Mouse (Mus musculus): Measurements from ENCODE around the gene Olfr1387.
"Not testable (repeated sequence)": the region's sequence is repeated elsewhere in the genome, so short reads cannot be mapped to it uniquely, and the experiment has no call there.

Olfr1387 gene

DNA sequence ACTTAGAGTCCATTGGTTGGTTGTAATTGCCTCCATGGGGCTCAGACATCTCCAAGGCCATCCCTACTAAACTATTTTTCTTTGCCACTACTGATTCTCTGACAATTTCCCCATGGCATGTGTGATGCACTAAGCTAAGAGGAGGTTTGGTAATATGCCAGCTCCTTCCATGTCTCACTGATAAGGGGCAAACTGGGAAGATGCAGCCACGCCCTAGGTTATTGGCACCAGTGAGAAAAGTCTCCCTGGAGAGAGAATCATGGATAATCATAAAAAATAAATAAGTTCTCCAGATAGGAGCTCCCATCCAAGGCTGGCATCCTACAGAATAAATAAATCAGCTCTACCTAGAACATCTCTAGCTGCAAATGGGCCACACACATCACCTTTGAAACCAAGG is at the start of gene Olfr1387:
Gene Olfr1387 (plus strand): TSS at position 301 of the 400 bp plus-strand sequence.
- DNase-seq (ENCODE audit: low spot score) = no peak

GRCm38 (mm10) chr11:49406784-49407183 is 48.4 kb upstream of the Olfr1387 start:
- no peak for DNase-seq (ENCODE audit: low spot score)

DNA sequence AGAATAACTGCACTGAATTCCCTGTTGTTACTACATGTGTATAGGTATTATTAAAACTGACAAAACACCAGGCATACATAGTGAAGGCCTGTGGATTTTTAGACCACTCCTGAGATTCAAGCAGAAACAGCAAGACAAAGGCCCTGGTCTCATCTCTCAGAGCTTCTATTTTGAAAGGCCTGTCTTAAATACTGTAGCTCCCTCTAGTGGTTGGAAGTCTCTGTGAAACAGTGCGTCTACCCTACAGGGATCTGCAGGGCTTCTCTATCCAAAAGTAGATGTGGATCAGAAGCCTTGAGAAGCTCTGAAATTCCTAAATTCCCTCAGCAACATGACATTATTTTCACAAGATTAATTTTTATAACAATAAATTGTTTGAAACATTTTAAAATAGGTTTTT is 44.6 kb upstream of the Olfr1387 start:
- DNase-seq (ENCODE audit: low spot score) = no peak

DNA sequence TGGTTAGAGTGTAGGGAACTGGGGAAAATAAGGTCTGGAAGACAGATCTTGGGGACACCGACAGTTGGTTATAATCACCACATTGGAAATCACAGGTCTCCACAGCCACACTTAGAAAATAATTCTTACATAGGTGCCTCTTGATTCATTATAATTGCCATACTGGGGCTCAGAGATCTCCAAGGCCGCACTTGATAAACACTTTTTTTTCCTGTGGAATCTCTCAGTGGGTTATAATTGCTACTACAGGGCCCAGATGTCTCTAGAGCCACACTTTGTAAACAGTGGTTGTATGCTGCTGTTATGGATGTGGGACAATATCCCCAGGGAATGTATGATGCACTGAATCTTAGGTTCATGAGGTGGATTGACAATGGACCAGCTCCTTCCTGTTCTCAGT is 32.4 kb upstream of the Olfr1387 start, which contains the start of gene Olfr1389:
Gene Olfr1389 (plus strand): TSS at position 301 of the 400 bp plus-strand sequence.
- no peak for DNase-seq (ENCODE audit: low spot score)

DNA sequence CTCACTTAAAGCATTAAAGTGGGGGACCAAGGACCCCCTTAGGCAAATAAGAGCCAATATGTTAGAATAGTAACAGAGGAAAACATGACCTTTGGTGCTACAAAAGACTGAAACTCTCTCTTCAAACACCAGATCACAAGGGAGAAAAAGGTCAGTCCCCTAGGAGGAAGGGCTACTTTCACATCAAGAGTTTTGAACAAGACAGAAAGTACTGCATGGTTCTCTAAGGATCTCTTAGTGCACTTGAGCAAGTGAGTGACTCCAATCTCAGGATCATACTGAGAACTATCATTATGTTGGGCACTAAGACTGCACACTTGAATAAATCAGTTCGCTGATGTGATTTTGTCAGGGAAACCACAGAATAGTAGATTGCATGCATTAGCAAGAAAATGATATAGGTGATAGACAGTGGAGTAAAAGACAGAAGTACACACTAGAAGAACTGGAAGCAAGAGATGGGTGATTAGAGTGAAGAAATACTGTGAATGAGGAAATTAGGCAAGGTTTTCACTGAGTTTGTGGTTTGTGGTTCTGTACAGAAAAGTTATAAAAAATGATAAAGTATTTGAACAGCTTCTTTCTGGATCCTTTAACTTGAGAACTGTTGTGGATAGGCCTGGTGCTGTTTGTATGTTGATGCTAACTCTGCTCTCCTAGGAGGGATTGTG is 29.8 kb upstream of the Olfr1387 start:
- no peak for DNase-seq (ENCODE audit: low spot score)

DNA sequence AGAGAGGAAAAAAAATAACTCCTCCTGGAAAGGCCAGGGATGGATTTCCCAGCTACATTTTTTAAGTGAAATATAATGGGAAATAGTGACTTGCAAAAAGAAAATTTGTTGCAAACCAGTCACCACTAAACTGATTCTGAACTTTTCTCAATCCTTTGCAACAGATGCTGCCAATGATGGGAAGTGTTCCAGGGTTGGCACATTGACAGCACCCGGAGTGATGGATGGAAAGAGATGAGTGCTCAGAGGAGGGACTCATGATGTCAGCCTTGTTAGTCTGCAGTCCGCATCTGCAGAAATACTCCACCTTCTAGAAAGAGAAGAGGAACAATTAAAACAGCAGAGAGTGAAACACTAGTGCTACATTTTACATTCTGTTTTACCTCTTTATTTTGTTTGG is 25.5 kb upstream of the Olfr1387 start:
- DNase-seq (ENCODE audit: low spot score) = no peak

- DNase-seq (ENCODE audit: low spot score) = no peak
Observed at GRCm38 (mm10) chr11:49436411-49436810, 18.7 kb upstream of the Olfr1387 start, which contains the start of gene Olfr1388. Gene Olfr1388, plus strand, starts transcription at chr11:49436624.

DNA sequence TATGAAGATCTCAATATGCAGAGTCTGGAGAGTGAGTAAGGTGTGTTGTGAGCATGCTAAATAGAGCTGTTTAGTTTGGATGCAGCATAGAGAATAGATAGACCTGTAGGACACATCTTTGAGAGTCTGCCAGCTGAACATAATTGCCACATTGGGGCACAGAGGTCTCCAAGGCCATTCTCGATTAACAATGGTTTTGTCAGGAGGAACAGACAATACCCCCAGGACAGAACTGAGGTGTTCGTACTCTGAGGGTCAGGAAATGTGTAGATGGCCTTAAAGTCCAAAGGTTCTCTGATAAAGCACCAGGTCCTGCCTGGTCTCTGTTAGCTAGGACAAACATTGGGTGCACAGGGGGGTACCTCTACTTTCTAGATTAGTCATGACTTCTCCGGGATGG is 9.6 kb downstream of the Olfr1387 start, which contains the start of gene Olfr1386:
Gene Olfr1386 (plus strand): TSS at position 301 of the 400 bp plus-strand sequence.
- DNase-seq (ENCODE audit: low spot score) = not testable (repeated sequence)

- DNase-seq (ENCODE audit: low spot score) = no peak
Observed at GRCm38 (mm10) chr11:49485973-49486372, 30.8 kb downstream of the Olfr1387 start.

- not testable (repeated sequence) for DNase-seq (ENCODE audit: low spot score)
Observed at GRCm38 (mm10) chr11:49488770-49489169, 33.6 kb downstream of the Olfr1387 start, which contains the start of gene Olfr1385. Gene Olfr1385, plus strand, starts transcription at chr11:49489070.
